Mouse (Mus musculus) effector memory CD4-positive, alpha-beta T cell, adult 7 months (primary cell): Measurements from ENCODE around the gene Aqp12. TPM values are rescaled to one million over a fixed set of nuclear protein-coding genes. Genes with fewer than 3 reads are reported as not detected.

ENCODE experiments used
- polyA plus RNA-seq: library from polyadenylated mRNA; unstranded; fragments of 100-300 nt; shearing (Covaris generic); gene quantifications from one replicate; pipeline ENCODE4 v1.2.1, GENCODE M21; 2017

Aqp12 gene
- not detected for polyA plus RNA-seq

GRCm38 (mm10) chr1:93006061-93006460, at the start of gene Aqp12:
Gene Aqp12, plus strand, starts transcription at chr1:93006334.

Other genes with a start within 250 kb of the Aqp12 start
- gene Gpc1, start 174.7 kb upstream of the Aqp12 start, polyA plus RNA-seq: 24.4 TPM
- 0.32 TPM for gene Ankmy1, start 103.4 kb upstream of the Aqp12 start, polyA plus RNA-seq
- 7.2 TPM for gene Dusp28, start 99.4 kb upstream of the Aqp12 start, polyA plus RNA-seq
- 70.9 TPM for gene Rnpepl1, start 95.6 kb upstream of the Aqp12 start, polyA plus RNA-seq
- gene Capn10, start 72.0 kb upstream of the Aqp12 start, polyA plus RNA-seq: 12.3 TPM
- gene Gpr35, start 55.5 kb upstream of the Aqp12 start, polyA plus RNA-seq: not detected
- 0.22 TPM for gene Kif1a, start 95.6 kb downstream of the Aqp12 start, polyA plus RNA-seq
- not detected for gene Agxt, start 128.9 kb downstream of the Aqp12 start, polyA plus RNA-seq
- gene 2310007B03Rik, start 154.6 kb downstream of the Aqp12 start, polyA plus RNA-seq: not detected
- gene Crocc2, start 162.4 kb downstream of the Aqp12 start, polyA plus RNA-seq: 0.11 TPM
- gene Sned1, start 229.5 kb downstream of the Aqp12 start, polyA plus RNA-seq: not detected